Mouse (Mus musculus): ENCODE data around the gene Tmem161a. TPM values are rescaled to one million over a fixed set of nuclear protein-coding genes. Genes with fewer than 3 reads are reported as not detected.

Tmem161a gene
- polyA plus RNA-seq, 1 experiment from 2014 or later = 77.6 TPM

- 79% methylated on average over 4 of the region's 4 CpGs for WGBS
- ATAC-seq (replicated peaks; ENCODE audit: insufficient number of reproducible peaks, insufficient read depth, low FRiP score, low read depth) = no peak
- peaks cover 44% of the 10 kb centered on the region for H3K36me3 ChIP-seq
Measured at GRCm38 (mm10) chr8:70227997-70228396, 55.8 kb downstream of the Tmem161a start.

DNA sequence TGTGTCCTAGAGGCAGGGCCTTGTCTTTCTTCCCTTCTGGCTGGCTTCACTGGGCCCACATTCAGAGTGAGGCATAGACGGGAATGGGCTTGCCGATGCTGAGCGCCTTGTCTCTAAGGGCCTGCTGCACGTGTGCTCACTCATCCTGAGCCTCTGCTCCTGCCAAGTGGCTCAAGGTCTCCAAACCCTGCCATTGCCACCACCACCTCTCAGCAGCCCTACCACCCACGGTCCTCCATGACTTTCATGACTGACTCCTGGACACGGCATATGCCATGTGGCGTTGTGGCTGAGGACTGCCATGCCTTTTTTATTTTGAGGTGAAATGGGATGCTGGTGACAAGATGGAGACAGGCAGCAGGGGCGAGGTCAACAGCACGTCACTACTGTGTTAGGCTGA, 58.7 kb downstream of the Tmem161a start:
- no peak for ATAC-seq (replicated peaks; ENCODE audit: insufficient number of reproducible peaks, insufficient read depth, low FRiP score, low read depth)
- Histone ChIP-seq H3K9me3 (replicated peaks) (no peaks in the 10 kb centered on the region), H3K36me3 (peaks cover 31% of the 10 kb centered on the region), H3K4me1 (replicated peaks) (peaks cover 16% of the 10 kb centered on the region), H3K4me2 (no peak overlapping the region), H3K4me3 (no peak overlapping the region), H3K27me3 (no peaks in the 10 kb centered on the region), H3K9ac (no peak overlapping the region), H3K27ac (no peak overlapping the region)
- 88% methylated on average over 9 of the region's 9 CpGs for WGBS

More at GRCm38 (mm10) chr8:70227997-70228396, 55.8 kb downstream of the Tmem161a start:
- Histone ChIP-seq H3K9ac (no peak overlapping the region), H3K4me3 (no peak overlapping the region), H3K4me2 (no peak overlapping the region), H3K4me1 (replicated peaks) (no peaks in the 10 kb centered on the region), H3K27me3 (no peaks in the 10 kb centered on the region), H3K27ac (no peak overlapping the region), H3K9me3 (replicated peaks) (no peaks in the 10 kb centered on the region)

Other genes with a start within 250 kb of the Tmem161a start
- gene Gatad2a, start 176.0 kb upstream of the Tmem161a start, polyA plus RNA-seq (2015; fragmentation: Nextera tagmentation; extraction: Ambion mirVana) = 33.2 and 46.3 TPM in 2 replicates
- 32.0 and 43.5 TPM in 2 replicates for gene Mau2, start 129.6 kb upstream of the Tmem161a start, polyA plus RNA-seq (2015; fragmentation: Nextera tagmentation; extraction: Ambion mirVana)
- gene Sugp1, start 129.5 kb upstream of the Tmem161a start, polyA plus RNA-seq (2015; fragmentation: Nextera tagmentation; extraction: Ambion mirVana) = 25.4 and 31.5 TPM in 2 replicates
- 0.60 and 1.0 TPM in 2 replicates for gene Tm6sf2, start 99.4 kb upstream of the Tmem161a start, polyA plus RNA-seq (2015; fragmentation: Nextera tagmentation; extraction: Ambion mirVana)
- gene Hapln4, start 88.9 kb upstream of the Tmem161a start, polyA plus RNA-seq (2015; fragmentation: Nextera tagmentation; extraction: Ambion mirVana) = 0.03 TPM in 1 of 2 replicates, not detected in the other
- gene Ncan, start 51.5 kb upstream of the Tmem161a start, polyA plus RNA-seq (2015; fragmentation: Nextera tagmentation; extraction: Ambion mirVana) = 0.16 and 0.71 TPM in 2 replicates
- gene Nr2c2ap, start 41.0 kb upstream of the Tmem161a start, polyA plus RNA-seq (2015; fragmentation: Nextera tagmentation; extraction: Ambion mirVana) = 29.5 and 35.6 TPM in 2 replicates
- 16.5 and 19.9 TPM in 2 replicates for gene Rfxank, start 33.2 kb upstream of the Tmem161a start, polyA plus RNA-seq (2015; fragmentation: Nextera tagmentation; extraction: Ambion mirVana)
- gene Borcs8, start 32.9 kb upstream of the Tmem161a start, polyA plus RNA-seq (2015; fragmentation: Nextera tagmentation; extraction: Ambion mirVana) = 31.5 and 38.7 TPM in 2 replicates
- 0.28 and 0.44 TPM in 2 replicates for gene Mef2b, start 32.6 kb upstream of the Tmem161a start, polyA plus RNA-seq (2015; fragmentation: Nextera tagmentation; extraction: Ambion mirVana)
- gene Slc25a42, start 39.9 kb downstream of the Tmem161a start, polyA plus RNA-seq (2015; fragmentation: Nextera tagmentation; extraction: Ambion mirVana) = 7.6 and 12.5 TPM in 2 replicates
- 22.1 and 27.4 TPM in 2 replicates for gene Sugp2, start 61.9 kb downstream of the Tmem161a start, polyA plus RNA-seq (2015; fragmentation: Nextera tagmentation; extraction: Ambion mirVana)
- gene Armc6, start 62.1 kb downstream of the Tmem161a start, polyA plus RNA-seq (2015; fragmentation: Nextera tagmentation; extraction: Ambion mirVana) = 16.4 and 24.0 TPM in 2 replicates
- 24.2 and 33.6 TPM in 2 replicates for gene Homer3, start 110.5 kb downstream of the Tmem161a start, polyA plus RNA-seq (2015; fragmentation: Nextera tagmentation; extraction: Ambion mirVana)
- gene Ddx49, start 130.1 kb downstream of the Tmem161a start, polyA plus RNA-seq (2015; fragmentation: Nextera tagmentation; extraction: Ambion mirVana) = 25.2 and 33.6 TPM in 2 replicates
- gene Cope, start 130.2 kb downstream of the Tmem161a start, polyA plus RNA-seq (2015; fragmentation: Nextera tagmentation; extraction: Ambion mirVana) = 241 and 335 TPM in 2 replicates
- 1.3 and 2.3 TPM in 2 replicates for gene Cers1, start 143.4 kb downstream of the Tmem161a start, polyA plus RNA-seq (2015; fragmentation: Nextera tagmentation; extraction: Ambion mirVana)
- 0.31 and 1.4 TPM in 2 replicates for gene Gdf1, start 157.5 kb downstream of the Tmem161a start, polyA plus RNA-seq (2015; fragmentation: Nextera tagmentation; extraction: Ambion mirVana)
- 10.5 and 13.4 TPM in 2 replicates for gene Upf1, start 180.9 kb downstream of the Tmem161a start, polyA plus RNA-seq (2015; fragmentation: Nextera tagmentation; extraction: Ambion mirVana)
- gene Comp, start 201.2 kb downstream of the Tmem161a start, polyA plus RNA-seq (2015; fragmentation: Nextera tagmentation; extraction: Ambion mirVana) = 2.8 and 4.0 TPM in 2 replicates